Mouse (Mus musculus) stomach, embryonic 14.5 days (tissue): ENCODE results near the gene Ccdc151. TPM values are rescaled to one million over a fixed set of nuclear protein-coding genes. Genes with fewer than 3 reads are reported as not detected.

Experiments
- ATAC-seq: fragments of 200-750 bp; cut with Nextera tagmentation; 2 replicates; pipeline ENCODE4 v1.8.0; 2017; ENCODE audit warnings: low read depth, moderate TSS enrichment; ENCODE audit not compliant: insufficient number of reproducible peaks, insufficient read depth, low FRiP score
- H3K27ac ChIP-seq: fragments of 300-500 bp; sonication (generic); 2 replicates; pipeline ENCODE4 v1.5.1; 2014; ENCODE audit warnings: mild to moderate bottlenecking, low read length, moderate library complexity, mixed read lengths
- H3K27me3 ChIP-seq: fragments of 300-500 bp; sonication (generic); 2 replicates; pipeline ENCODE4 v1.6.1; 2014; ENCODE audit warnings: low read length, control low read depth, mixed read lengths; ENCODE audit not compliant: control insufficient read depth, insufficient read depth
- H3K36me3 ChIP-seq: fragments of 300-500 bp; sonication (generic); 2 replicates; pipeline ENCODE4 v1.6.1; 2014; ENCODE audit warnings: mild to moderate bottlenecking, control low read depth, low read length, moderate library complexity, mixed read lengths; ENCODE audit not compliant: control insufficient read depth, insufficient read depth
- H3K4me1 ChIP-seq: fragments of 300-500 bp; sonication (generic); 2 replicates; pipeline ENCODE4 v1.6.1; 2014; ENCODE audit warnings: low read length, control low read depth, mixed read lengths; ENCODE audit not compliant: control insufficient read depth, insufficient read depth
- H3K4me2 ChIP-seq: fragments of 300-500 bp; sonication (generic); replicated peaks from 2 replicates; pipeline ENCODE4 v1.6.1; 2014; ENCODE audit warnings: low read depth, low read length, control low read depth
- H3K4me3 ChIP-seq: fragments of 300-500 bp; sonication (generic); 2 replicates; pipeline ENCODE4 v1.5.1; 2014; ENCODE audit warnings: low read depth, low read length, control low read depth
- H3K9ac ChIP-seq: fragments of 300-500 bp; sonication (generic); replicated peaks from 2 replicates; pipeline ENCODE4 v1.6.1; 2014; ENCODE audit warnings: low read depth, mild to moderate bottlenecking, control low read depth, low read length, moderate library complexity, mixed read lengths
- H3K9me3 ChIP-seq: fragments of 300-500 bp; sonication (generic); 2 replicates; pipeline ENCODE4 v1.6.1; 2016; ENCODE audit warnings: low read depth, low read length, control low read depth; ENCODE audit not compliant: control insufficient read depth
- WGBS: fragments of 180-500 bp; shearing (Covaris S2); extraction: QIAGEN DNeasy Blood & Tissue Kit; methylation state at CpG from one replicate; pipeline ENCODE4 v1.1.7; 2014; 5-methylcytosine and 5-hydroxymethylcytosine counted together
- polyA plus RNA-seq: library from polyadenylated mRNA; unstranded; fragments of >200 nt; fragmentation: Nextera tagmentation; extraction: Ambion mirVana; gene quantifications from 2 replicates; pipeline ENCODE4 v1.2.1, GENCODE M21; 2014

The Ccdc151 gene
- 0.63 and 0.72 TPM in 2 replicates for polyA plus RNA-seq

DNA sequence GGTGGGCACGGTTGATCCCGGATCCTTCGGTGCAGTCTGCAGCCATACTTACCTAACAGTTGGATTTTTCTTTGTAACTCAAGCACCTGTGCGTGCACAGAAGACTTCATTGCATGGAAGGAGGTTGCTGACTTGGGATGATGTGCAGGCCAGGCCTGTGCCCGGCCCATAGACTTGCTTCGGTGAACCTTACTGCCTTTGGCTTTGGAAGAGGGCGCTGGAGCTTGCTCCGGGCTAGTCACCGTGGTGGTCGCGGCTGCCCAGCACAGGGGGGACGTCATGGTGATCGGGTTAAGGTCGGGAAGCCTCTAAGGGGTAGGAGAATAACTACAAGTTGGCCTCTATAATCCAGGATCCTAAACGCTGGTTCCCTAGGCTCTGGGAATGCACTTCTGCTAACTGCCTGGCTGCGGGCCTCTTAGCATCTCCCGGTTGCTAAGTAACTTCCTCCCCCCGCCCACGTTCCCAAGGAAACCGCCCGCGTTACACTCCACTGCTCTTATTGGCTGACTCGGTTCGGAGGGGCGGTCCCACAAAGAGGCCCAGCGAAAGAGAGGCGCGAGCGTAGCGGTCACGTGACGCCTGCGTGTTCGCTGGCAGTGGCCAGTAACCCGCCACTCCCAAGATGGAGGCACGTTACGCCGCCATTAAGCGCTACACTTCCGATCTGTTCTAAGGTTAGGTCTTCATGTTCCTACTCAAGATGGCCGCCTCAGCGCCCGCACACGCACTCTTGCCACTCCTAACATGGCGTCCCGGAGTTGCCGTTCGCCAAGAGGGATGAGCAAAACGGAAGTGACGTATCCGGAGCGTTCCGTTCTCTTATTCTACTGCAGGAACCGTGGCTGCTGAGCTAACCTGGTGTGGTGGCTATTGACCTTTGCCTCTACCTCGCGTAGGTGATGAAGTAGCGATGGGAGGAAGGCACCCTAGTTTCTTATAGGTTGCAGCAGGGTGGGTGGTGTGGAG lies at the start of gene Ccdc151, which contains the start of gene Prkcsh:
Gene Ccdc151, minus strand, starts transcription at position 441 of the 969 bp plus-strand sequence.
Gene Prkcsh, plus strand, starts transcription at position 613 of the 969 bp plus-strand sequence.
- peak within 1 kb of the TSS; percentile 67 for H3K4me3 ChIP-seq
- no peaks in the 10 kb centered on the region for H3K9me3 ChIP-seq
- peaks cover 16% of the 10 kb centered on the region for H3K4me1 ChIP-seq
- H3K27ac ChIP-seq = peak within 1 kb of the TSS; percentile 48; the same call in 1 of the 2 replicates
- peak; percentile 99 for ATAC-seq
- H3K9ac ChIP-seq = peak within 1 kb of the TSS; percentile 36
- no peaks in the 10 kb centered on the region for H3K27me3 ChIP-seq
- H3K4me2 ChIP-seq = peak within 1 kb of the TSS; percentile 66
- WGBS = 7% methylated on average over 57 of the region's 57 CpGs
- peaks cover 32% of the 10 kb centered on the region for H3K36me3 ChIP-seq

DNA sequence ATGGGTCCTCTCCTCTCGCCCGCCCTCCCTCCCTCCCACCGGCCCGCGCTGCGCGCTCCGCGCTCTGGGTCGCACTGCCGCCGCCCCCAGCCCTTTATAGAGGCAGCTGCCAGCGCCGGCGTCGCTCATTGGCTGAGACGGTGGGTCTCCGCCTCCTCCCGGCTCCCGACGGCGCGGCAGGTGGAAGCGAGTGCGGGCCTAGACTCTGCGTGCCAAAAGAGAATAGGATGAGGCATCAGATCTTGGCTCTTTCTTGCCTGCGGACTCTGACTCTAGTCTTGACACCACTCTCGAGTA lies 49.5 kb upstream of the Ccdc151 start, which contains the start of gene Elavl3:
Gene Elavl3, minus strand, starts transcription at position 66 of the 297 bp plus-strand sequence.
- H3K27me3 ChIP-seq = peaks cover 35% of the 10 kb centered on the region
- no peak for ATAC-seq
- no peaks in the 10 kb centered on the region for H3K36me3 ChIP-seq
- 3% methylated on average over 18 of the region's 28 CpGs for WGBS
- H3K4me2 ChIP-seq = peak within 1 kb of the TSS; percentile 61
- H3K9ac ChIP-seq = no peak within 1 kb of the TSS
- peak within 1 kb of the TSS; percentile 30 for H3K4me3 ChIP-seq
- no peak within 1 kb of the TSS for H3K27ac ChIP-seq
- no peaks in the 10 kb centered on the region for H3K9me3 ChIP-seq
- peaks cover 16% of the 10 kb centered on the region; the same call in 1 of the 2 replicates for H3K4me1 ChIP-seq

DNA sequence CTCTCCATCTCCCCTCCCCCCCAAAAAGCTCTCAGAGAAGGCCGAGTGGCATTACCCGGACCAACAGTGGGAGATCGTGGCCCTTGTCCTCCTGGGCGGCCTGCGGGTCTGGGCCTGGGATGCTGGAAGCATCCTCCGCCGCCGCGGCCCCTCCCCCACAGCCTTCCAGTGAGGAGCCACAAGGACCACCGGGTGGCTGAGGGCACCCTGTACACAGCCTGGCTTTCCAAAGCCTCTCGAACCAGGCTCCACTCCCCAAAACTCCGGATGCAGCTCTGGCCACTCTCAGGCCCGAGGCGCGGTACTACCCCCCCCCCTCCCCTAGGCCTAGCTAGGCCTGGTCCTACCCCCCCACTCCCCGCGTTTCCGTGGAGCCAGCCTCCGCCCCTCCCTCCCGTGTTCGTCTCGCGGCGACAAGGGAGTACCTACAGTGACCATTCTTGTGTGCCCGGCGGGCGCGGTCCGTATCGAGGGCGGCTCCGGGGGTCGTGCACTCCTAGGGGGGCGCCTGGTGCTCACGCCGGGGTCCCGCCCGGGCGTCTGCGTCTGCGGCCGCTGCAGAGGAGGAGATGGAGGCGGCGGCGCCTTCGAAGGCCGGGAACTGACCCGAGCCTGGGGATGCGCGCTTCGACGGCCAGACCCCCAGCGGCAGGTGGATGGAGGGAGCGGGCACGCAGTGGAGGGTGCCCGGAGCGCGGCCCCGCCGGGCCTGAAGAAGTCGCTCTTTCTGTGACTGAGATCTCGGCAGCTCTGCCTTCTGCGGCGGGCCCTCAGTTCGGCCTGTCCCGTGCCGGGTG lies 48.9 kb upstream of the Ccdc151 start:
- Histone ChIP-seq H3K4me2 (peak overlapping the region; percentile 61), H3K27ac (no peak overlapping the region), H3K9ac (no peak overlapping the region), H3K4me1 (peaks cover 16% of the 10 kb centered on the region; the same call in 1 of the 2 replicates), H3K36me3 (no peaks in the 10 kb centered on the region), H3K9me3 (no peaks in the 10 kb centered on the region), H3K27me3 (peaks cover 35% of the 10 kb centered on the region), H3K4me3 (peak overlapping the region; percentile 30)
- 0 out of 2 replicates have a peak, but pooled peaks have one; percentile 4 for ATAC-seq
- 2% methylated on average over 55 of the region's 67 CpGs for WGBS

DNA sequence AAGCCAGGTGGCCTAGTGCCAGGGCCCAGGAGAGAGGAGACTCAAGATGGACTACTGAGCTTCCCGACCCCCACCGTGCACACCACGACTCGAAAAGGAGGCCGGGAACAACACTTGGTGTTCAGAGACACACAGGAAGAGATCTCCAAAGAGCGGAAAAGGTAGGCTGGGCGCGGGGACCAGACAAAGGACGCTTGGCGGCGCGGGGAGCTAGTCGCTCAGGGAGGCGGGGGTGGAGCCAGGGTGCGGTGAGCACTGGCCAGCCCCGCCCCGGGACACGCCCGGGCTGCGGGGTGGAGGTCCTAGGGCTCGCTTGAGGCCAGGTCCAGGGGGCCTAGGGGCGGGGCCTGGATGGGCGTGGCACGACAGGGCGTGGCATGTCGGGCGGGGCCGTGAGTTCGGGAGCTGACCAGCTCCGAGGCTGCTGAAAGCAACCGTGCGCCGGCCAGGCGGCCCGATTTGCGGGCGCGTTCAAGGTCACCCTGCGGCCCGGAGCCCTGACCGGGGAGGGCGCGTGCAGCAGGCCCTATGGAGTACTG lies 48.0 kb upstream of the Ccdc151 start:
- H3K27me3 ChIP-seq = peaks cover 35% of the 10 kb centered on the region
- peaks cover 16% of the 10 kb centered on the region; the same call in 1 of the 2 replicates for H3K4me1 ChIP-seq
- no peaks in the 10 kb centered on the region for H3K9me3 ChIP-seq
- peak; percentile 53 for ATAC-seq
- H3K9ac ChIP-seq = no peak overlapping the region
- H3K4me2 ChIP-seq = peak overlapping the region; percentile 61
- peak overlapping the region; percentile 30 for H3K4me3 ChIP-seq
- H3K27ac ChIP-seq = no peak overlapping the region
- 1% methylated on average over 38 of the region's 43 CpGs for WGBS
- no peaks in the 10 kb centered on the region for H3K36me3 ChIP-seq

DNA sequence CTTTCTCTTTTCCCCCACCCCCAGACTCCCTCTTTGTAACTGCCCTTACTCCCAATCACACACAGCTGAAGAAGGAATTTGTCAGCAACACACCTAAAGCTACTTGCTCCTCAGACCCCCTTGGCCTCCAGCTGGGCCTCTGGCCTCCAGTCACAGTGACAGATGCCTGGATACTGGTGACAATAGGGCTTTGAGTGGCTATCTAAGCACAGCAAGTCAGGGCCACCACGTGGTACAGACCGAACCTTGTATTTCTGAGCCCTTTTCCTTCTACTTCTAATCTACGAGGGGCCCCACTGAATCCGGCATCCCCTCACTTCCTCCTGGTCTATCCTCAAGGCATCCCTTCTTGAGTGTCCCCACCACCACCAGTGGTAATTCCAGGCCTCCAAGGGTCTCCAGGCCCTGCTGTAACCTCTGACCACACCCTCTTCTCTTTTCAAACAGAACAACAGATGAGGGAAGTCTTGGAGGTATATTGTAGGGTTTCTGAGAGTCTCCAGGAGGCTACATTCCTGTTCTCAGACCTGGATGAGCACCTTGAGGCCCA lies 47.4 kb upstream of the Ccdc151 start:
- WGBS = 45% methylated on average over 4 of the region's 4 CpGs
- H3K4me2 ChIP-seq = no peak overlapping the region
- H3K27me3 ChIP-seq = peaks cover 35% of the 10 kb centered on the region

DNA sequence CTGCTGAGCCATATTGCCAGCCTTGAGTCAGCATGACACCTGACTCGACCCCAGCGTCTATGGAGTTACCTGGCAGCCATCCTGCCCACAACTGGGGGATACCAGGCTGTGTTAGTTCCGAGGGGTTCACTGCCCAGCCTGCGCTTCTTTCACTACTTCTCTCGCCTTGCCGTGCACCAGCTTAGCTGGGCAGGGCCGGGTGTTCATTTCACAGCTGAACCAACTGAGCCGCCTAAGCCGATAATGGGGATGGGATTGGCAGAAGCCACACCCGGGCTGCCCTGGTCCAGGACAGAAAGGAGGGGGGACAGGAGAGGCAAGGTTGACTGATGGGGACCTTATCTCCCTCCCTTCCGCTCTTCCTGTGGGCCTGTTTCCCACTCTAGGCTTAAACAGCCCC lies 46.9 kb upstream of the Ccdc151 start:
- Histone ChIP-seq H3K4me3 (no peak overlapping the region), H3K27me3 (peaks cover 35% of the 10 kb centered on the region), H3K36me3 (no peaks in the 10 kb centered on the region), H3K4me2 (no peak overlapping the region), H3K27ac (no peak overlapping the region), H3K4me1 (peaks cover 16% of the 10 kb centered on the region; the same call in 1 of the 2 replicates), H3K9me3 (no peaks in the 10 kb centered on the region), H3K9ac (no peak overlapping the region)
- no peak for ATAC-seq
- WGBS = 59% methylated on average over 11 of the region's 11 CpGs

More for the DNA sequence above, 47.4 kb upstream of the Ccdc151 start:
- H3K36me3 ChIP-seq = no peaks in the 10 kb centered on the region
- peak overlapping the region; percentile 30; the same call in 1 of the 2 replicates for H3K4me3 ChIP-seq
- H3K9me3 ChIP-seq = no peaks in the 10 kb centered on the region
- no peak overlapping the region for H3K9ac ChIP-seq
- no peak overlapping the region for H3K27ac ChIP-seq
- ATAC-seq = no peak
- peaks cover 16% of the 10 kb centered on the region; the same call in 1 of the 2 replicates for H3K4me1 ChIP-seq

DNA sequence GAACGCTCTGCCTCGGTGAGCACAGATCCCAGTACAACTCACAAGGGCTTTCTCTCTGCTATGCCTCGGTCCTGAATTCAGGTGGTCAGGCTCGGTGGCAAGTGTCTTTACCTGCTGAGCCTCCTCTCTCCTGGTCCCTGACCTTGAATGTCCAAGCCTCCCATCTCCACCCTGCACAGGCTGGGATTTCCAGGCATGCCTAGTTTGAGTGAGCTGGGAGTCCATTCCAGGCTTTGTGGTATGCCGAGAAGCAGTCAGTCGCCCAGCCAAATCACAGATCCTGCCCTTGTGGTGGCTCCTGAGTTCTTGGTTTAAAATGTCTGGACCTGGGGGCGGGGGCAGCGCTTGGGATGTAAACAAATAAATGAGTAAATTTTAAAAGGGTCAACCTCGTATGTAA lies 44.9 kb upstream of the Ccdc151 start:
- H3K4me1 ChIP-seq = peaks cover 16% of the 10 kb centered on the region; the same call in 1 of the 2 replicates
- no peak overlapping the region for H3K4me3 ChIP-seq
- 49% methylated on average over 9 of the region's 9 CpGs for WGBS
- ATAC-seq = no peak
- H3K9ac ChIP-seq = no peak overlapping the region
- no peaks in the 10 kb centered on the region for H3K36me3 ChIP-seq
- peaks cover 25% of the 10 kb centered on the region for H3K27me3 ChIP-seq
- H3K4me2 ChIP-seq = no peak overlapping the region
- no peak overlapping the region for H3K27ac ChIP-seq
- H3K9me3 ChIP-seq = no peaks in the 10 kb centered on the region
